Mouse (Mus musculus) ovary, adult 18-20 months (tissue): ENCODE data around the gene Gnaq.
"Not testable (repeated sequence)": the region's sequence is repeated elsewhere in the genome, so short reads cannot be mapped to it uniquely, and the experiment has no call there.

ENCODE experiments used
- DNase-seq: peaks from one replicate; pipeline ENCODE4 v3.0.0; 2022; ENCODE audit warnings: low spot score, mixed read lengths

The Gnaq gene

DNA sequence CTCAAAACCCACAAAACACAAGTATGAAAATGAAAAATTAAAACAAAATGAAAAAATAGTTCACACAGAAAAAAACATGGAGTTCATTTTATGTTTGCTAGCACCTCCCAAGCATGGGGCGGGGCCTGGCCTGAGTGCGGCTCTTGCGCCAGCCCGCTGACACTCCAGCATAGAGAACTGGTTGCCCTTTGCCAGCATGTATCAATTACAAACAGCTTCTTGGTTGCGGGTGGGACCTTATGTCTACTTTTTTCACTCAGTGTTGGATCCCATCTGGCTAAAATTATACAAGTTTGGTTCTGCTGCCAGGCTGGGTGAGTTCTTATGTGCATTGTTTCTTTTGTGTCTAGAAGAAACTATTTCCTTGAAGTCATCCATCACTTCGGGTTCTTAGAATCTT lies 14.8 kb downstream of the Gnaq start:
- DNase-seq = no peak

DNA sequence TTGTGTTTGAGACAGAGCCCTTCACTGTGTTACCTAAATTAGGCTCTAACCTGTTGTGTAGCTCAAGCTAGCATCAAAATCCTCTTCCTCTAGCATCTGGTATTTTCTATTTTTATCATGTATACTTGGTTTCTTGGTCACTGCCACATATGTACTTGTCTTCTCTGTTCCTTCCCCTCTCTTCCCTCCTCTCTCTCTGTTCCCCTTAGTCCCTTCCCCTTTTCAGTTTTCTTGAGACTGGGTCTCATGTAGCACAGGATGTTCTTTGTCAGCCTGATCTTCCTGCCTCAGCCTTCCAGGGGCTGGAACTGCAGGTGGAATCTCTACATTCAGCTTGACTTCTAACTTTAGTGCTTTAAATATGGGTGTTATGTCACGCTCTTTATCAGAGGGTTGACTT lies 16.5 kb downstream of the Gnaq start:
- DNase-seq = no peak

DNA sequence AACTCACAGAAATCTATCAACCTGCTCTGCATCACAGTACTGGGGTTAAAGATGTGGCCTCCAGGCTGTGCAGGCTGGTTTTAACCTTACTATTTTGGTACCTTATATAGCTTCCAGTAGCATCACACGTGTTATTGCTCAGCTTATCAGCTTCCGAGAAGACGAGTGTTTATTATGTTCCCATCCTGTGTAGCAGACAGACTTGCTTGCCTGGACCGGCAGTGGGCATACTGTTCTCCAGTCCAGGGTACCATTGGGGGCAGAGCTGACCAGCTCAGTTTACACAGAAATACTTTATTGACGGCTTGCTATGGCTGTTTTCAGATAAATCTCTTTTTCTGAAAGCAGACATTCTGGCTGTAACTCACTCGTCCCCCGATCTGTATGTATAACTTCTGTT lies 17.7 kb downstream of the Gnaq start:
- no peak for DNase-seq

DNA sequence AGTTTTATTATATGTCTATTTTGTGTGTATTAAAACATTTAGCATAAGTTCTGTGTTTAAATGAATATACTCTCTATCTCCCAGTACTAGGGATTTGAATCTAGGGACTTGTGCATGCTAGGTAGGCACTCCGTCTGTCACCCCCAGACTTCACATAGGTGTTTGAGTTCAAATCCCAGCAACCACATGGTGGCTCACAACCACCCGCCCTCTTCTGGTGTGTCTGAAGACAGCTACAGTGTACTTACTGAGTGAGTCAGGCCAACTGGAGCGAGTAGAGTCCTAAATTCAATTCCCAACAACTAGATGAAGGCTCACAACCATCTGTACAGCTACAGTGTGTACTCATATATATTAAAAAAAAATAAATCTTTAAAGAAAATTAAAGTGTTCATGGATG lies 21.2 kb downstream of the Gnaq start:
- no peak for DNase-seq

DNA sequence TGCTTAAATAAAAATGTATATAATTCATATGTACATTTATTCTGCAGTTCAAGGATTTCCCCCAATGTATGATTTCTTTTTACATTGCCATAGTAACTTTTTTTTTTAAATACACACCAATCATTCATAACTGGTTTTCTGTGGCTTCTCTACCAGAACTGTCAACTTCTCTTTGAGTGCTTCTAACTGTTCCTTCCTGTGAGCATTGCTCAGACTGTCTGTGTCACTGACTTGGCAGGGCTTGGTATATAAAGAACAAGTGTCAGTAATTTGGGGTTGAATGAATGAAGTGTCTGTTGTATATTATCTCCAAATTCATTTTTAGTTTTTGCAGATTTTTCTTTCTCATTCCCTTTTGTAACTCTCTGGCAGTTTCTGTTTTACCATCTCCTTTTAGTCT lies 21.8 kb downstream of the Gnaq start:
- no peak for DNase-seq

DNA sequence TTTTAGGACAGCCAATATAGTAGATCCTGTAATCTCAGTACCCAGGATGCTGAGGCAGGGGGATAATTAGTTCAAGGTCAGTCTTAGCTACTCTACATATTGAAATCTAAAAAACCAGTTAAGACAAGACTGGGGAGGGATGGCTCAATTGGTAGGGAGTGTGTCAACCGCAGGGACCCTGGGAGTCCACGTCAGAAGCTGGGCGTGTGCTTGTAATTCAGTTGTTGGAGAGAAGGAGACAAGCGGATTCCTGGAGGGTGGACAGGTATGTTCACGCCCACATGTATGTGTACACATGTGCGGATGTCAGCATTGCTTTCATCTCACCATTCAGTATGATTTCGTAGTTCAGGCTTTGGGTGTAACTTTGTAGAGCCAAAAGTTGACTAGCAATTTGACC lies 24.5 kb downstream of the Gnaq start:
- DNase-seq = no peak

DNA sequence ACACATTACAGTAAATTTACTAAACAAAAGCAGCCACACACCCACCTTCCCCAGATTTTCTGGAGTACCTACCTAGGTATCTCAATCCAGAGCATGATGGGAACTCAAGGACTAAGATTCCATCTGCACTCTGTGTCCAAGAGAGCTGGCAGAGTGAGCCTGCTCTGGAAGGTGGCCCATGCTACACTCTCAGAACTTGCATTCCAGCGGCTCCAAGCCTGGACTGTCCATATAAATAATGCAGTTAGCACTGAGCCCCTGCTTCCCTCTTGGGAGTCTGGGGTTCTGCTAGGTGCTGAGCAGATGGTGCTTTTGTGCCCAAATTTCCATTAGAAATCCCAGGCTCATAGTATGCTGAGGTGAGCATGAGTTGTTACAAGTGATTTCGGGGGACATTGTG lies 28.1 kb downstream of the Gnaq start:
- DNase-seq = no peak

DNA sequence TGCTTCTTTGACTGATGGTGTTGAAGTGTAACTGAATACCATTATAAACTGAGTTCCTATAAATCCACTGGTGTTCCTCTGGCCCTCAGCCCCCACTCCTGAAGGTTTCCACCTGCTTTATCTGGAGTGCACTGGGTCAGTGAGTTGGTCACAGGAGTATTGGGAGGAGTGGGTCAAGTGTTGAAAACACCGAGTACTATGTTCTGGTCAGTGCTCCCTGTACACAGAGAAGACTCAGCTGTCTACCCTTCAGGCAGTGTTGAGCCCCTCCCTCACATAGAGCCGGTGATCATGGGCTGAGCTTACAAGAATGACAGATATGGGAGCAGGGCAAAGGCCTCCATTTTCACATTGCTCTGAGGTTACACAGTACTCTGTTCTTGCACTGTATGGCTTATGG lies 28.6 kb downstream of the Gnaq start:
- DNase-seq = no peak

DNA sequence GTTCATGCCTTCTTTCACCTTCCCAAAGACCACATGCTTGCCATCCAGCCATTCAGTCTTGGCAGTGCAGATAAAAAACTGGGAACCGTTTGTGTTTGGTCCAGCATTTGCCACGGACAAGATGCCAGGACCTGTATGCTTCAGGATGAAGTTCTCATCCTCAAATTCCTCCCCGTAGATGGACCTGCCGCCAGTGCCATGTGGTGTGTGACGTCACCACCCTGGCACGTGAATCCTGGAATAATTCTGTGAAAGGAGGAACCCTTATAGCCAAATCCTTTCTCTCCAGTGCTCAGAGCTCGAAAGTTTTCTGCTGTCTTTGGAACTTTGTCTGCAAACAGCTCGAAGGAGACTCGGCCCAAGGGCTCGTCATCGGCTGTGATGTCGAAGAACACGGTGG lies 31.8 kb downstream of the Gnaq start:
- DNase-seq = not testable (repeated sequence)

DNA sequence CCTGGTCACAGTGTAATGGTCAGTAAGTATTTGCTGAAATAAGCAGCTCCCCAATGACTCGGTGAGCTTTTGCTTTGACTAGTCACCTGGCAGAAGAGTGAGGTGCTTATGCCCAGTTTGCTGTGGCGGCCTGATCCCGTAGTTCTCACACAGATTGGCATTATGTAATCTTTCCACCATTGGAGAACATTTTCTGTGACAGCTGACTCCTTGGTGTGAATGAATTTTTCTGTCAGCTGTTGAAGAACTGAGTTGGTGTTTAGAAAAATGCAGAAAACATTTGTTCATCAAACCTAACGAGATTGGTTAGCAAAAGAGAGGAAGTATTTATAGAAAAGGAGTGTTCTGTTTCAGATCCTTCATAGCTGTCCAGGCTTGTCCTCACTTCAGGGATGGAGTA lies 34.6 kb downstream of the Gnaq start:
- no peak for DNase-seq

DNA sequence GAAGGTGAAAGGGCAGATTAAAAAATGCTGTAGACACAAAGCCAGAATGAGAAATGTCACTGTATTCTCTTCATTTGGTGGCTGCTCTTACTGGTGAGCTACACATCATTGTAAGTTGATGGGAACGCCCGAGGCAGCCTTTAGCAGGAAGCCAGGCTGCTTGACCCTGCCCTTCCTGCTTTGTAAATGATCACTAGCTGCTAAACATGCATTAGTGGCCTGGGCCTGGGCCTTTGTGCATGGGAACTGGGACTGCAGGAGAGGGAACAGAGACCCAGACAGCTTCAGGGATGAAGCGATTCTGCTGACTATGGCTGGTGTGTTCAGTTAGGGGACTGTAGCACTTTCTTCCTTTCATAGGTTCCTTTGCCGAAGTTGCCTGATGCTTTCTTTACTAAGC lies 35.6 kb downstream of the Gnaq start:
- DNase-seq = no peak

DNA sequence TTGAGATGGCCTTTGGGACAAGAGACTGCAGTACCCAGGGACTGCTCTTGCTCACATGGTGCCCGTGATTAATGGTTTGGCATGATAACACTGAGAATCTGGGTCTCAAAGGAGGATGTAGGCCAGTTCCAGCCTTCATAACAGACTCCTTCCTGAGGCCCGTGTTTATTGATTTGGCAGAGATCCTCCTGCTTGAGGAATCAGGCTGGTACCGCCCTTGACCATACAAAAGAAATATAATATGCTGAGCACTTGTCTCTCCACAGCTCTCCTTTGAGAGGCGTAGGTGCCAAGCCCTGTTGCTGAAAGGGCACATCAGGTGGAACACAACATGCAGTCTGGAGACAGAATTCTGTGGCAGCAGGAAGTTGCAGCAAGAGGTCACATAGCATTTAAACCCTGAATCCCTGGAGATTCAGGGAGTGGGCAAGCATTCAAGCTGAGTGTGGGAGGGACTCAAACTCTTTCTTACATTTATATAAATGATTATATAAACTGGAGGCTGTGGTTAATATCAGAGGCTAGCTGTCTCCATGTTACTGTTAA lies 36.1 kb downstream of the Gnaq start:
- DNase-seq = no peak

DNA sequence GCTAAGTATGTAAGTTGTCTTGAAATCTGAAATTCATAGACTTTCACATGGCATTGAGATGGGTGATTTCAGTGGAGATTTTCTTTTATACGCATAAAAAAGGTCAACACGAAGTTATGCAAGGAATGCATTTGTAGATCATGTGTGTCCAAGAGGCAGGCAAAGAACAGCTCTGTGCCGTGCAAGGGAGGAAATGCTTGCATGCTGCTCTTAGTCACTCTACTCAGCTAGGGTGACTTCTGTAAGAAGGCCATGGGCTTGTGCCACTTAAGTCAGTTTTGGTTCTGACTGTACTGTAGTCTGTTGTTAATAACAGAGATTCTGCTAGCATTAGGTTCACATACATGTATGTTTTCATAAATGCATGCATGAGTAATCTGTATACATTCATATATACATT lies 38.1 kb downstream of the Gnaq start:
- DNase-seq = no peak

DNA sequence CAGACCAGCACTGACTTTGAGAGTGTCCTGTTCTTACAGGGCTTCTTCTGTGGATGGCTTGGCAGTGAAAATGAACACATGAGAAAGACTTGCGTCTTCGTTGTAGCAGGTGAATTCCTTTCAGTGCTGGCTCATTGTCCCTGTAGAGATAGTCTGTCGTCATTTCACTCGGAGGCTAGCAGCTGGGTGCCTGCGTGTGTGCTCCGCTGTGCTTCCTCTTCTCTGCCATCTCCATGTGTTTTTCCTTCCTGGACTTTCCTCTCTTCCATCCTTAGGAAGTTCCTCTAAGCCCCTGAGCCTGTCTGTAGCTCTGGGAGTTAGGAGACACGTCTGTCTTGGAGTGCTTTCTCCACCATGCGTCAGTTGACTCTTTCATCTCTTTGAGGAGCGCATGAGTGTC lies 41.1 kb downstream of the Gnaq start:
- DNase-seq = no peak

DNA sequence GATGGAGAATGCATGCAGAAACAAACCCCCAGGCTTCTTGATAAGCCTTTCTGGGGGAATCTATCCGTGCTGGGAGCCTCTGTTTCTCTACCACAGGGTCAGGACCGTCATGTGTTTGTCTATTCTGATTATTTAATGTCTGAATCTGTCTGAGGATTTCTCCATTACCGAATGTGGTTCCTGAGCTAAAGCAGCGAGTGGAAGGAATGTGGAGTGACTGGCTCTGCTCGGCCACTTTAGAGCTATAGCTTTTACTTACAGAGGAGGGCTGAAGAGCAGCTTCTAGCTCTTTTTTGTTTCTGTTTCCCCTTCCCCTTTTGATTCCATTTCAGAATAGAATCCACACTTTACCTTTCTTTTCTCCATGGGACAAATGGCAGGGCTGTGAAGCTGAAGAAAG lies 43.8 kb downstream of the Gnaq start:
- DNase-seq = no peak

DNA sequence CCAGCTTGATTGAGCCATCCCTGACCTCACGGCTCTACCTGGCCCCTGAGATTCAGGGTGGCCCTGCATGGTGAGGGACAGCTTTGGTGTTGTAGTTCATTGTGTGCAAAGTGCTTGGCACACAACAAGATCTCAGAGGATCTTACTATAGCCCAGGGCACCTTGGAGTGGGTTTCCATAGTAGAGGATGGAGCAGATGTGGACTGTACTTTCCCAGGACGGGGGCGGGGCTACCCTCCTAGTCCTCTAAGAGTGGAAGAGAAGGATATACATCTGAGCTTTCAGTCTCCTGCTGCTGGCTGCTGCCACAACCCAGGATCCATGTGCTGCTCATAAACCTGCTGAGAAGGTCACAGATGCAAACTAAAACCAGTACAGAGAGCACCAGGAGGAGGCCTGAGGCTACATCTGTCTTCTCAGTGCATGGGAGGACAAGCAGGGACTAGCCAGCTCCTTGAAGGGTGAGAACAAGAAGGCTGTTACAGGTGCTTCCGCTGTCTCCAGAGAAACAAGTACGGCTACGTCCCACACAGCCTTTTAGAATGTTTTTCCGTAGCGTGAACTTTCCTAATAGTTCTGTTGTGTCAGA lies 44.6 kb downstream of the Gnaq start:
- DNase-seq = no peak

DNA sequence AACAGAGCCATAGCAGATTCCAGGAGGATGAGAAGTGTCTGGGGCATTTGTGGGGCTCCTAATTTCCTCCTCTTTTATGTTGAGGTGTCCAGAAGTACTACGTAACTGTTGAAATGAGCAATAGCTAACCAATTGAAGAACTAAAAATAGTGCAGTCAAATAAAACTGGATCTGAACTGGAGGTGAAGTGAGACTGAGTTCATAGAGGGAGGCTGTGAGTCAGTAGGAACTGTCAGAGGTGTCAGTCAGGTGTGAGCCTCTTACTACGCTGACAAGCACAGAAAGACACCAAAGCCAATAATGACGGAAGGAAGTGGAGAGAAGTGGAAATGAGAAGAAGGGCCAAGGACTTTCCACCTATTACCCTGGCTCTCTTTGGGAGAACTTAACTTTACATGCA lies 48.6 kb downstream of the Gnaq start:
- no peak for DNase-seq

DNA sequence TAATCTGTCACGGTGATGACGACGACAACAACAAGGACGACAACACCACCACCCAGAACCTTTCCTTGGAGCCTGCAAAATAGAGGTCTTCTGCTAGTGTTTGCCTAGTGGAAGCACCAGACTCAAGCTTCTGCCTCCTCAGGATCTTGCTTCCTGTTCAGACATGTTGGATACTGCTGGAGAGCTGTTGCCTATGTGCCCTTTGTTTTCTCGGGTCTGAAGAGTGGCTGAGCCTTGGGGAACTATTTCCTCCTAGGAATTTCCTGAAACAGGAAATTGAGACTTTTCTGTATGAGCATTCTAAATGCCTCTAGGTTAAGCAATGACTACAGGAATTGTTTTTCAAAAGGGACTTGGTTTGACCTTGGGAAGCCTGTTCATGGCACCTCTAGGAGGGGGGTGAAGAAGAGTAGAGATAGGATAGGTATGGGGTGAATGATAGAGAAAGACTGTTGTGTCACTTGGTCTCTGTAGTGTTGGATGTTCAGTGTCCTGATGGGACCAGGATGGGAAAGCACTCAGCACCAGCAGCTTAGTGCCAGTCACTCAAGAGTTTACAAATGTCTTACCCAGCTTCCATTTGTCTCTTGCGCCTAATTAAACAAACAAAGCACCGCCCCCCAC lies 49.3 kb downstream of the Gnaq start:
- DNase-seq = no peak

DNA sequence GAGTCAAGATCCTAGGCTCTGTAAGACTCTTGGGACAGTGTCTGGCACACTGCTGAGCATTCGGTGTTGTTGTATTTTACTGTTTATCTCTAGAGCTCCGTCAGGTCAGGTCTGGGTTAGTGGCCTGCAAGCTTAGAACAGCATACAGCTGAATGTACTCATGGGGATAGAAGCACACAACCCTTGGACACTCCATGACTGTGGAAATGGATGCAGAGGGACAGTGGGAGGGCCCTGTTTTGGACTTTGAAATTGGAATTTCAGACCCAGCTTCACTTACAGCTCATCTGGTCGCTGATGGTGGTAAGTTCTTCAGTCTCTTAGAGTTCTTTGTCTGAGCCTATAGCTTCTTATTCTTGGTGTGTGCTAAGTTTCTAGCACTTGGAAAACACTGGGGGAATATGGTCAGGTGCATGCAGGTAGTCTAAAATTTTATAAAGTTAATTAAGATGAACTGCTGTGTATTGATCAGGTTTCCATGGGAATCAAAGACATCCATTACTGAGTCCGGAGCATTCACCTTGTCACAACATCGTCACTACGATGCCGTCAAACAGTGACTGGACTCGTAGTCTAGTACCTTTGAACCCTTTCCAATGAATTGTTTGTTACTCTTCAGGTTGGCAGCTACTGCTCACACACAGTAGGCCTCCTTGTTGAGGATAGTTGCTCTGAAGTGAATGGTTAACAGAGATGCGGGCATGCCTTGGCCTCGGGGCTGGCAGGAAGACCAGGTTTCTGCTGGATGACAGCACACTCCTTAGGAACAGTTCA lies 51.1 kb downstream of the Gnaq start:
- DNase-seq = no peak

DNA sequence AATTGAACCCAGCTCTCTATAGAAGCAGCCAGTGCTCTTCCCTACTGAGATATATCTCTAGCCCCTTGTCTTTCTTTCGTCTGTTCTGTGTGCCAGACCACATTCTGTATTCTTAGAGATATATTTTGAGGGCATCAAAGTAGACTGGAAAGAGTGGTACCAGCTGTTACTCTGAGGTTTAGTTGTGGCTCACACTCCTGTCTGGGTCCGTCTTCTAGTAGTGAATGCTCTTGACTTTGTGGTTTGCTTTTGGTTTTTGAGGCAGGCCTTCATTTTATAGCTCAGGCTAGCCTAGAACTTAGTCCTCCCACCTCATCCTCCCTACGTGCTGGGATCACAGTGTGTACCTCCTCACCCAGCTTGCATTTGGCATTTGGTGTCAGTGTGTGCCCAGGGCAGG lies 54.4 kb downstream of the Gnaq start:
- no peak for DNase-seq

DNA sequence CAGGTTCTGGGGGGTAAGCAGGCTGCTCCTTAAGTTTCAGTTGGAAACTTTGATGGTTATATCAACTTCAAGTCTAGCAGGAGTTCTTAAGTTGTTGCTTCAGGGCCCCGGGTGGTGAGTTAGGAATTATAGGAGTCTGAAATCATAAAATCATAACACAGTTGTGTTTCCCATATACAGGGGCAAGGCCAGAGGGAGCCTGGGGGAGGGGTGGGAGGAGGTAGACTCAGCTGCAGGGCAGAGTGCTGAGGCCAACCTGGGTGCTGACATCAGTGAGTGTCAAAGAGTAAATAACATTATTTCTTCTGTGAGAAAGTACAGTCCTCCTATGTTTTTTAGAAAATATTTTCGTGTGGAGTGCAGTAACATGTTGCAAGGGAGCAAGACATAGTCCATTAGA lies 55.3 kb downstream of the Gnaq start:
- DNase-seq = no peak

DNA sequence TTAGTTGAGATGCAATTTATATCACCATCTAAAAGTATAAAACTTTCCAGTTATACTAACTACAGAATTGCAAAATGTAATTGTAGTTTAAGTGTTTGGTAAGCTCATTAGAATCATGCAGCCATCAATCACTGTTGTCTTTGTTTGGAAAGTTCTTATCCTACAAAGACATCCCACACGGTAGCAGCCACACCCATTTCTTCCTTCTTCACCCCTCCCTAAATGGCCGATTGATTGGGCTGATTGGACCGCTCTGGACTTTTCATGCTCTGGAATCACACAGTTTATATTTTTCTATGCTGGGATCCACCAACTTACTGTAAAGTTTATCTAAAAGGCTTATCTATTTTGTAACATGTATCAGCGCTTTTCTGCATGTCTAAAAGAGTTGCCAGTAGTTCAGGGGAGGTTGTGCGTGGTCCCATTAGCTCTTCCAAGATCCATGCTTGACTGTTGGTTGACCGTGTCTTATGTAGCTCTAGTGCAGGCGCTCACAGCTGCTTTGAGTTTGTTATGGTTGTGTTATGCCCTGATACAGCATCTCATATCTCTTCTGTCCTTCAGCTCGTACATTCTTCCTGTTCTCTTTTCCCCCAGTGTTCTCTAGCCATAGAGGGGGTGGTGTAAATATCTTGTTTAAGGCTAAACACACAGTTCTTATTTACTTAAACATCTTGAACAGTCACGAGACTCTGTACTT lies 56.6 kb downstream of the Gnaq start:
- DNase-seq = no peak

DNA sequence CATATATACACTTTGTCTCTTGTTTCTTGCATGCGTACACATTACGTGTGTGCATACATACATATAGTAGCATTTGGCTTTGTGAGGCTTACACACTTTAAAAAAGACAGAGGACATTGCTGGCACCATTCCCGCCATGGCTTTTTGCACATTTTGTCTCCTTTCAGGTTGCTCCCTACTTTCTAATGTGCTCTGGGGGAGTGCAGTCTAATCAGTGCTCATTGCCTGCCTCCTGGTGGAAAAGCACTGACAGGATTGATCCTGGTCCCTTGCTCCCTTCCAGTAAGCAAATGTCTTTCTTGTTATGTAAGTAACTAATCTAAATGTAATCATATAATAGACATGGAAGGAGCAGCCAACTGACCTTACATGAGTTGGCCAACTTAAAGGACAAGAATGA lies 65.5 kb downstream of the Gnaq start:
- no peak for DNase-seq
